Mouse (Mus musculus) liver, adult 2 months (tissue): ENCODE data around the gene Flcn.

Experiments
- CTCF ChIP-seq: fragments of 200-500 bp; IDR thresholded peaks from 2 replicates; pipeline ENCODE4 v1.5.1; 2011; ENCODE audit warnings: low read depth, low read length, control low read depth
- POLR2A ChIP-seq: fragments of 200-500 bp; IDR thresholded peaks from 2 replicates; pipeline ENCODE4 v1.6.1; 2011; ENCODE audit warnings: low read length, control low read depth; ENCODE audit not compliant: insufficient read depth; ENCODE audit errors: extremely low read depth

GRCm38 (mm10) chr11:59772902-59773301, 36.9 kb downstream of the Flcn start:
- no peak for TF ChIP-seq POLR2A
- TF ChIP-seq CTCF = no peak
